Mouse (Mus musculus) neural tube, embryonic 14.5 days (tissue): ENCODE data around the gene Smim9. TPM values are rescaled to one million over a fixed set of nuclear protein-coding genes. Genes with fewer than 3 reads are reported as not detected.

Experiments
- polyA plus RNA-seq: library from polyadenylated mRNA; unstranded; fragments of >200 nt; fragmentation: Nextera tagmentation; extraction: Ambion mirVana; gene quantifications from 2 replicates; pipeline ENCODE4 v1.2.1, GENCODE M21; 2014

Smim9 gene
- polyA plus RNA-seq, 1 experiment from 2014 or later, result not detected

Other genes starting within 250 kb of the Smim9 start
- 2.3 and 2.7 TPM in 2 replicates for gene Gab3, start 78.3 kb downstream of the Smim9 start, polyA plus RNA-seq
- 45.9 and 56.4 TPM in 2 replicates for gene Dkc1, start 67.9 kb downstream of the Smim9 start, polyA plus RNA-seq
- gene Mpp1, start 32.8 kb downstream of the Smim9 start, polyA plus RNA-seq, result 21.6 and 28.0 TPM in 2 replicates
- 27.3 and 36.0 TPM in 2 replicates for gene Fundc2, start 218.6 kb upstream of the Smim9 start, polyA plus RNA-seq
- 1.4 and 3.6 TPM in 2 replicates for gene F8, start 218.8 kb upstream of the Smim9 start, polyA plus RNA-seq